Mouse (Mus musculus) ES-Bruce4 (cell line): ENCODE data around the gene Rc3h1. TPM values are rescaled to one million over a fixed set of nuclear protein-coding genes. Genes with fewer than 3 reads are reported as not detected.

Experiments used
- H3K27ac ChIP-seq: 2 replicates; pipeline ENCODE4 v1.5.1; 2012; ENCODE audit warnings: low read length, inconsistent platforms; ENCODE audit not compliant: insufficient read depth
- H3K27me3 ChIP-seq: 2 replicates; pipeline ENCODE4 v1.6.1; 2012; ENCODE audit warnings: mild to moderate bottlenecking, low read length, inconsistent platforms; ENCODE audit not compliant: control insufficient read depth, poor library complexity, insufficient read depth, severe bottlenecking
- H3K36me3 ChIP-seq: 2 replicates; pipeline ENCODE4 v1.6.1; 2012; ENCODE audit warnings: inconsistent platforms, mild to moderate bottlenecking, low read length, moderate library complexity; ENCODE audit not compliant: control insufficient read depth, poor library complexity, insufficient read depth, severe bottlenecking
- H3K4me1 ChIP-seq: one replicate; pipeline ENCODE4 v1.8.1; 2011; ENCODE audit warnings: low read length; ENCODE audit not compliant: control insufficient read depth, insufficient read depth
- H3K4me3 ChIP-seq: 2 replicates; pipeline ENCODE4 v1.5.1; 2011; ENCODE audit warnings: low read depth, mild to moderate bottlenecking, low read length
- H3K9ac ChIP-seq: 2 replicates; pipeline ENCODE4 v1.6.1; 2012; ENCODE audit warnings: low read depth, mild to moderate bottlenecking, inconsistent platforms; ENCODE audit not compliant: poor library complexity, severe bottlenecking
- H3K9me3 ChIP-seq: replicated peaks from 2 replicates; pipeline ENCODE4 v1.6.1; 2012; ENCODE audit warnings: mild to moderate bottlenecking, low read length, inconsistent platforms; ENCODE audit not compliant: control insufficient read depth, poor library complexity, insufficient read depth, severe bottlenecking
- CTCF ChIP-seq: IDR thresholded peaks from one replicate; pipeline ENCODE4 v1.8.1; 2011; ENCODE audit warnings: low read depth, low read length
- EP300 ChIP-seq: IDR thresholded peaks from 2 replicates; pipeline ENCODE4 v1.6.1; 2011; ENCODE audit warnings: low read depth, low read length; ENCODE audit not compliant: insufficient read depth
- POLR2A ChIP-seq: IDR thresholded peaks from one replicate; pipeline ENCODE4 v1.8.1; 2011; ENCODE audit warnings: low read length; ENCODE audit not compliant: insufficient read depth
- polyA plus RNA-seq: library from polyadenylated mRNA; stranded (reverse); fragments of >200 nt; gene quantifications from 2 replicates; pipeline ENCODE4 v1.2.4, GENCODE M21; 2011; ENCODE audit warnings: low read depth; ENCODE audit not compliant: missing spikeins, insufficient read depth, insufficient read length

Rc3h1 gene
- polyA plus RNA-seq, 1 experiment: 36.9 TPM

GRCm38 (mm10) chr1:161006471-161006870 lies 100.3 kb downstream of the Rc3h1 start:
- Histone ChIP-seq H3K27ac (no peak overlapping the region), H3K9ac (no peak overlapping the region), H3K4me3 (no peak overlapping the region)

GRCm38 (mm10) chr1:161008038-161008437 lies 101.8 kb downstream of the Rc3h1 start:
- Histone ChIP-seq H3K9ac (no peak overlapping the region), H3K4me3 (no peak overlapping the region), H3K36me3 (peaks cover 2% of the 10 kb centered on the region; the same call in 1 of the 2 replicates), H3K9me3 (no peaks in the 10 kb centered on the region), H3K27ac (no peak overlapping the region), H3K27me3 (no peaks in the 10 kb centered on the region), H3K4me1 (peaks cover 1% of the 10 kb centered on the region)
- no peak for TF ChIP-seq CTCF
- no peak for TF ChIP-seq EP300
- TF ChIP-seq POLR2A: no peak

More at GRCm38 (mm10) chr1:161006471-161006870, 100.3 kb downstream of the Rc3h1 start:
- Histone ChIP-seq H3K36me3 (no peaks in the 10 kb centered on the region), H3K4me1 (peaks cover 1% of the 10 kb centered on the region), H3K27me3 (no peaks in the 10 kb centered on the region), H3K9me3 (no peaks in the 10 kb centered on the region)
- TF ChIP-seq EP300: no peak
- TF ChIP-seq CTCF: no peak
- no peak for TF ChIP-seq POLR2A

DNA sequence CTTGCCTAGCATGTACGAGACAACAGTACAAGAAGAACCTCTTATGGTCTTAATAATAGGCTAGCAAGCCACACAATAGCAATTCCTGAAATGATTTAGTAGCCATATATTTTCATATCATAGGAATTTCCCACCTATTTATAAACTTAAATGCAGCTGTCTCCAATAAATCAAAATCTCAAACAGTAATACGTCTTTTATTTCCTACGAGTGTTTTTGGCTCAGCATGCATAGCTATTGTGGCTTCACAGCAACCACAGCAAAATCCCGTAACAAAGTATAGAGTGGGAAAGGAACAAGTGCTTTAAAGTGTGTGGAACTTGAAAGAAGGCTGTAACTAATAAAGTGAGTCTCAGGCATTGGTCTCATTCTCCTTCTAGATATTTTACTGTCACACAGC lies 104.2 kb downstream of the Rc3h1 start:
- peaks cover 2% of the 10 kb centered on the region; the same call in 1 of the 2 replicates for H3K36me3 ChIP-seq

GRCm38 (mm10) chr1:161016378-161016777 lies 110.2 kb downstream of the Rc3h1 start:
- Histone ChIP-seq H3K27ac (no peak overlapping the region), H3K27me3 (no peaks in the 10 kb centered on the region), H3K4me3 (no peak overlapping the region), H3K9me3 (no peaks in the 10 kb centered on the region), H3K36me3 (peaks cover 15% of the 10 kb centered on the region), H3K9ac (no peak overlapping the region), H3K4me1 (no peaks in the 10 kb centered on the region)
- TF ChIP-seq EP300 (no peak), CTCF (no peak), POLR2A (no peak)

More for the DNA sequence above, 104.2 kb downstream of the Rc3h1 start:
- TF ChIP-seq CTCF (no peak), EP300 (no peak), POLR2A (no peak)
- no peaks in the 10 kb centered on the region for H3K27me3 ChIP-seq
- no peak overlapping the region for H3K4me3 ChIP-seq
- H3K9ac ChIP-seq: no peak overlapping the region
- no peak overlapping the region for H3K27ac ChIP-seq
- H3K4me1 ChIP-seq: peaks cover 1% of the 10 kb centered on the region
- no peaks in the 10 kb centered on the region for H3K9me3 ChIP-seq

DNA sequence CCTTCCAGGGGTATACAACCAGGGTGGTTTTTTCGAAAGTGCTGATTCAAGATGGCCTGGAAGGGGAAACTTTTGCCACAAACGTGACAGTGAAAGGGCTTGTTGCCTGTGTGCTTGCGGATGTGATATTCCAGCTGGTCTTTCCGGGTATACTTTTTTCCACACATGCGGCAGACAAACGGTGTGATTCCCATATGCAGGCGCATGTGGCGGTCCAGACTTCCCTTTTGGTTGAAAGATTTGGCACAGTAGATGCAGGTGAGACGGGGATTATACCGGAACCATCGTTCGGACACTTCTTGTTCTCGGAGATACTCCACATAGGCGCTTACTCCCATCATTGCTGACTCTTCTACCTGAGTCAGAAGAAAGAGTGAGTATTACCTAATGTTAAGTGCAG lies 113.8 kb downstream of the Rc3h1 start:
- Histone ChIP-seq H3K4me1 (no peaks in the 10 kb centered on the region), H3K4me3 (no peak overlapping the region), H3K27me3 (no peaks in the 10 kb centered on the region), H3K27ac (no peak overlapping the region), H3K9me3 (no peaks in the 10 kb centered on the region), H3K36me3 (peaks cover 13% of the 10 kb centered on the region), H3K9ac (no peak overlapping the region)
- TF ChIP-seq CTCF (no peak), POLR2A (no peak), EP300 (no peak)

Other genes starting within 250 kb of the Rc3h1 start
- 29.8 and 37.1 TPM in 2 replicates for gene Rabgap1l, start 113.2 kb upstream of the Rc3h1 start, polyA plus RNA-seq
- gene Serpinc1, start 72.2 kb downstream of the Rc3h1 start, polyA plus RNA-seq: 0.75 and 1.1 TPM in 2 replicates
- gene Zbtb37, start 128.4 kb downstream of the Rc3h1 start, polyA plus RNA-seq: 13.8 and 15.5 TPM in 2 replicates
- gene Dars2, start 164.2 kb downstream of the Rc3h1 start, polyA plus RNA-seq: 45.4 and 46.1 TPM in 2 replicates
- gene Cenpl, start 164.3 kb downstream of the Rc3h1 start, polyA plus RNA-seq: 16.2 and 16.4 TPM in 2 replicates
- gene Klhl20, start 225.1 kb downstream of the Rc3h1 start, polyA plus RNA-seq: 16.3 and 17.1 TPM in 2 replicates
- 3.1 and 3.3 TPM in 2 replicates for gene Ankrd45, start 236.3 kb downstream of the Rc3h1 start, polyA plus RNA-seq